Mouse (Mus musculus) layer of hippocampus, adult 18-20 months (tissue): ENCODE data around the gene Tyw5. TPM values are rescaled to one million over a fixed set of nuclear protein-coding genes. Genes with fewer than 3 reads are reported as not detected.

Experiments used
- DNase-seq, 2 experiments: peaks; one replicate each; pipeline ENCODE4 v3.0.0; 2022; ENCODE audit warnings: low spot score in 2 of 2
- long read RNA-seq: library from polyadenylated mRNA; stranded (forward); transcript quantifications from one replicate; pipeline ENCODE4 v2.0.0, GENCODE M21; 2021
- total RNA-seq, 2 experiments: library from RNA; stranded (reverse); gene quantifications; 2 replicates each; pipeline ENCODE4 v1.2.3; 2021

The Tyw5 gene
- 10 to 100 TPM; 18.2 to 20.6 TPM for total RNA-seq
- long read RNA-seq, partial matches to known transcripts = 0 of 6 reads
- long read RNA-seq, other reads (novel, unspliced or antisense) = 0 of 6 reads

- DNase-seq = peak; percentile 73 to 83
Observed at GRCm38 (mm10) chr1:57406187-57407151, at the start of gene Tyw5, which contains the start of gene Maip1. TSS of gene Tyw5 (minus strand) at chr1:57407101. TSS of gene Maip1 (plus strand) at chr1:57406328.

DNA sequence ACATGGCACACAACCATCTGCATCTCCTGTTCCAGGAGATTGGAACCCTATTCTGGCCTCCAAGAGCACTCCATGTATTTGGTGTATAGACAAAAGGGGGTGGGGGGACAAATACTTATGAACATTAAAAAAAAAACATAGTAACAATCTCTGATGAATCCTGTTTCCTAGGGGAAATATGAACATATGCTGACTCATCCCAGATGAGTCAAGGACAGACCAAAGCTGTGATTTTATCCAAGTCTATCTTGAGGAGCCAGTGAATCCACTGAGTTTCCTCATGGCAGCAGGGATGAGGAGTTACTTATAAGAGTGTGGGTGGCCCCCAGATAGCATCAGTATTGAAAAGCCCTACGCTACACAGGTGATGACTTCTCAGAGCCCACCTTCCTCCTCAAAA, 43.3 kb upstream of the Tyw5 start:
- no peak for DNase-seq

GRCm38 (mm10) chr1:57445679-57446078, 38.8 kb upstream of the Tyw5 start:
- DNase-seq = no peak

DNA sequence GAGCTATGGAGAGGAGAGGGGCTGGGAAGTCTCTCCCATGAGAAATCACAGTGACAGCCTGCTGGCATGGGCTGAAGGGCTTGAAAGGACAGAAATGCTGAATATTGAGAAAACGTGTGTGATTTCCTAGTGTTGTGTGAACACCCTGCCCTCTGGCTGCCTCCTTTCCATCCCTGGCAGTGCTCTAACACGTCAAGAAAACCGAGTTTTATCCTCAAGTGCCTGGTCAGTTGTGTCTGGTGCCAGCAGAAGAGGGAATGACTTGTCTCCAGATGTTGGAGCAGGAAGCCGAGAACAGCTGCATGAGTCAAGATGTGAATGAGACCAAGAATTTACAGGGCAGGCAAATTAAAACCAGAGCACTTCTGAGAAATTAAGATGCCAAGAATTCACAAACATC, 33.9 kb upstream of the Tyw5 start:
- no peak for DNase-seq

GRCm38 (mm10) chr1:57439026-57439425, 32.1 kb upstream of the Tyw5 start:
- DNase-seq = no peak

GRCm38 (mm10) chr1:57436954-57437353, 30.1 kb upstream of the Tyw5 start:
- peak in 1 of 2 experiments; percentile 22 for DNase-seq

DNA sequence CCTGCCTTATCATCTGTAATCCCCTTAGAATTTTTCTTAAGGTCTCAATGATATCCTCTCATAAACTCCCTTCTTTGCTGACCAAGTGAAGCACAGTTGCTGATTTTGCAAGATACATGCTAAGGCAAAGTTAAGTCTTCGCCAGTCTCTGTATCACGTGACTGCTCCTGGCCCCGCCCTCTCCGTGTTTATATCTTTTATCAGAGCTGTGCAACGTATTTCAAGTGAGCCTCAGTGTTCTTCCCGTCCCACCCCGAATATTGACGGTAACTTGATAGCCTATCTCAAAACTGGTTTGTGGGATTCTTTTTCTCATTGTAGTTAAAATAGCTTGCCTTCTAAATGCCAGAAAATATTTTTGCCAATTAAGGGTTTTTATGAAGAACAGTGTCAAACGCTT, 29.5 kb upstream of the Tyw5 start:
- peak in 1 of 2 experiments; percentile 16 for DNase-seq

DNA sequence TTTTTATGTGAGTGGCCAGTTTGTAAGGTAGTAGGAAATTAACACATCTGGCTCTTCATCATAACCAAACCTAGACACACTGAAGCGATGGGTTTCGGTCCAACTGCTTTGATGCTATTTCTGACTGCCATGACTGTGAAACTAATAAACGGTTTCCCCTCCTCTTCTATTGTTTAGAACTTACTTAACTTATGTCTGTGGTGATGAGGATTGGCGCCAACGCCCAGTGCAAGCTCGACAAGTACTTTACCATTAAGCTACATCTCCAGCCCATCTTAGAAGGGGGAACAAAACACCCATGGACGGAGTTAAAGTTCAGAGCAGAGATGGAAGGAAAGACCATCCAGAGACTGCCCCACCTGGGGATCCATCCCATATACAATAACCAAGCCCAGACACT, 26.2 kb upstream of the Tyw5 start:
- DNase-seq = no peak

DNA sequence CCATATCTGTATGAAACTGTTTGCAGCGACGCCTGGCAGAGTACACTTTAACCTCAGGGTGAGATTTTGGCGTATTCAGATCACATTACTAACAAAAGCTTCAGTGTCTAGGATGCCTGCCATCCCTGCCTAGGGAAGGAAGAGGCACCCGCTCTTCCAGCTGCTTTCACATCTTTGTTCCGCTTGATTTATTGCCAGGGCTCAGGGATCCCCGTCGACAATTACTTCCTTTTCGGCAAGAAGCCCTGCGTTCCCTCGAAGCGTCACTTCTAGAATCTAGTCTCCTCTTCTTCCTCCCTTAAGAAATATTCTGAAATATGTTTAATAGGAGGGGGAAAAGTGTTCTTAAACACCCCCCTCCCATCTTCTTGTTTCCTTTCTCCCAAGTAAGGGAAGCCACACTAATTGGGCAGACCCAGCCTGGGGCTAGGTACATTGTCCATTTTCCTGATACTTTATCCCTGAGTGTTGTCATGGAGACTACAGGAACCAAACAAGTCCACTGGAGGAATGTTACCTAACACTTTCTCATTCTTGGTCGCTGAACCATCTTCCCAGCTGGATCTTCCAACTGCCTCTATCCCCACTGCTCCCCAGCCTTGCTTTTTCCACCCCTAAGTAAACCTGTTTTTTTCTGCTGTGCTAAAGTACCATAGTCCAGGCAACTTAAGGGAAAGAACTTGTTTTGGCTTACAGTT, 23.0 kb upstream of the Tyw5 start:
- DNase-seq = no peak

DNA sequence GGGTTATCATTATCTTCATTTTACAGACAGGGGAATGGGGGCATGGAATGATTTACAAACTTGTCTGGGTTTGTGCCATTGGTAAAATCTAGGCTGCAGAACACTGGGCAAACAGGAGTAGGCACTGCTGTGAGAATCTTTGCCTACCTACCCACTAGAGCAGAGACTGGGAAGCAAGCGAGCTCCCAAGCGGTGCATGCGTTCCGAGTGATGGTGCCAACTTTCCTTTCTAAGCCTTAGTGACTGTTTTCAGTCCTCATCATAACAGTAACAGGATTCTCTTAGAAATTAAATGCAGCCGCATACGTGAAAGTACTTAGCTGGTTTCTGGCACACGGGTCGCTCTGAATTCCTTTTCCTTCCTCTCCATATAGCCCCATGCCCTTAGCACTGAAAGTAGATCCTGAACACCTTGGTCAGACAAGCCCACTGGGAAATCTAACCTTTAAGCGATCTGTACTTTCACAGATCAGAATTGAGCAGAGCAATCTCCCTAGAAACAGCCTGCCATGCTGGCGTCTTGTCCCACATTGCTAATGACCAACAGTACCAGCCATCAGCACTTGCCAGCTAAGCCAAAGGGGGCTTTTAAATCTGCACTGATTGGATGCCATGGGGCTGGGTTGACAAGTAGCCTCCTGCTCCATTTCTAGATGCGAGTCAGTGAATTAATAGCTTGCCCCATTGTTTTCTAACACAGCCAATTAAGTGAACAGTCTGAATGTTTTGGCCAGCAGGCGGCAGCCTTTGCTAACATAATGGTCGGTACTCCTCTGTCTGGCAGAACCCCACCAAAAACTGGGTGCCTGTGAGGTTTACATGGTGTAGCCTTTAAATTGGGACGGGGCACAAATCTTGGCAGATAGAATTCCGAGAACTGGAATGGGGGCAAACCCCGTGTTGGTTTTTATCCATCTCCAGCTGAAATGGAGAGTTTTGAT, 21.7 kb upstream of the Tyw5 start:
- peak; percentile 81 to 98 for DNase-seq

GRCm38 (mm10) chr1:57423696-57424095, 16.8 kb upstream of the Tyw5 start:
- peak in 1 of 2 experiments; percentile 42 for DNase-seq

GRCm38 (mm10) chr1:57413397-57413796, 6.5 kb upstream of the Tyw5 start:
- no peak for DNase-seq

DNA sequence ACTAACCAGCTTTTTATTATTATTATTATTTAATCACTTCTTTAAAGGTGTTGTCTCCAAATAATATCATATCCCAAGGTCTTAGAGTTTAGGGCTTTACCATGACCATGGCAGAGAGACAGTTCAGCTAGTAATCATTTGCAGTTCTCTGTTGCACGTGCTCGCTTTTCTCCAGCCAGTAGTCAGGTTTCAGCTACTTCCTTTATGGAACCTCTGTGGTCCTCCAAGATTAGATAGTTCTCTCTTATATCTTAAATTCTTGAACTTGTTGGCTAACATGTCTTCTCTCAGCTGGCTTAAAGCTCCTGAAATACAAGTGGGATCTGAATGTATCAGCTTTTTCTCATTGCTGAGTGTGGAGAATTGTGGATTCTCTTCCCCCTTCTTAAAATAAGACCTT, 2.1 kb upstream of the Tyw5 start:
- no peak for DNase-seq

- DNase-seq = no peak
Observed at GRCm38 (mm10) chr1:57402116-57402515, 4.8 kb downstream of the Tyw5 start.

GRCm38 (mm10) chr1:57400877-57401276, 6.0 kb downstream of the Tyw5 start:
- no peak for DNase-seq

GRCm38 (mm10) chr1:57400321-57400720, 6.6 kb downstream of the Tyw5 start:
- DNase-seq = no peak

DNA sequence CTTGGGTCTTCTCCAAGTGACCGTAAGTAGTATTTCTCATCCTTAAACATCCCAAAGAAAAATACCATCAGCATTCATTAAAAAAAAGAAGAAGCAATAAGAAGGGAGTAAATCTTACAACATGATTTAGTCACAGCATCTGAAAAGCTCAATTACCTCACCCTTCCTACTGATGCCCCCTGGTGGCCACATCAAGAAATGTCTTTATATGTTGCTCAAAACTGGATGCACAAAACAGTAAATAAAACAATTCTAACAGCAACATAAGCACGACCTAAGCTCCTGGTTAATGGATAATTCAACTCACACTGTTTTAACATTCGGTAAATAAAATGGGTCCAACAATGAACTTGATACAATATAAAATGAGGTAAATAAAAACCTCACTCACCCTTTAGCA, 12.8 kb downstream of the Tyw5 start:
- DNase-seq = peak in 1 of 2 experiments; percentile 64

DNA sequence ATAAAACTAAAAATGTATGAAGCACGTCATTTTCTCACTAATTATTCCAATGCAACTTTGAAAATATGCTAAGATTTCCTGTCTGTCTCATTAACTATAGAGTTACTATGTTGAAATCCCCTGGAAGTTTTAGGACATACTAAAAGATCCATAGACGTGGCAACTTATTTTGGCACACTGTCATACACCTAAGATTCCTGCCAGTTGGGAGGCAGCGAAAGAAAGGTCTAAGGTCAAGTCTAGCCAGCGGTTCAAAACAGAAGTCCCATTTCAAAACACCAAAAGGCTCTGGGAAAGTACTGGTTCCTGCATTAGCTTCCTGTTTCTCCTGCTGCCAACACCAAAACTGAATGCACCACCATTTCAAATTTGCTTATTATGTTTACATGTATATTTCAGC, 14.5 kb downstream of the Tyw5 start:
- DNase-seq = no peak

- no peak for DNase-seq
Observed at GRCm38 (mm10) chr1:57390993-57391790, 15.7 kb downstream of the Tyw5 start.
